Mouse (Mus musculus) heart, embryonic 12.5 days (tissue): ENCODE measurements around the gene Qprt. TPM values are rescaled to one million over a fixed set of nuclear protein-coding genes. Genes with fewer than 3 reads are reported as not detected.
"Not testable (repeated sequence)": the region's sequence is repeated elsewhere in the genome, so short reads cannot be mapped to it uniquely, and the experiment has no call there.

ENCODE experiments used
- ATAC-seq: fragments of 200-750 bp; cut with Nextera tagmentation; 2 replicates; pipeline ENCODE4 v1.8.0; 2017; ENCODE audit warnings: moderate TSS enrichment, moderate library complexity; ENCODE audit not compliant: insufficient number of reproducible peaks, low FRiP score
- H3K27ac ChIP-seq: fragments of 300-500 bp; sonication (generic); 2 replicates; pipeline ENCODE4 v1.5.1; 2016; ENCODE audit warnings: mild to moderate bottlenecking, moderate library complexity; ENCODE audit not compliant: poor library complexity, severe bottlenecking
- H3K27me3 ChIP-seq: fragments of 300-500 bp; sonication (generic); replicated peaks from 2 replicates; pipeline ENCODE4 v1.6.1; 2016; ENCODE audit warnings: mild to moderate bottlenecking, moderate library complexity
- H3K36me3 ChIP-seq: fragments of 300-500 bp; sonication (generic); 2 replicates; pipeline ENCODE4 v1.6.1; 2016; ENCODE audit warnings: mild to moderate bottlenecking, moderate library complexity
- H3K4me1 ChIP-seq: fragments of 300-500 bp; sonication (generic); replicated peaks from 2 replicates; pipeline ENCODE4 v1.6.1; 2016; ENCODE audit warnings: mild to moderate bottlenecking
- H3K4me2 ChIP-seq: fragments of 300-500 bp; sonication (generic); 2 replicates; pipeline ENCODE4 v1.6.1; 2016; ENCODE audit warnings: mild to moderate bottlenecking, moderate library complexity
- H3K4me3 ChIP-seq: fragments of 300-500 bp; sonication (generic); 2 replicates; pipeline ENCODE4 v1.5.1; 2016; ENCODE audit warnings: mild to moderate bottlenecking
- H3K9ac ChIP-seq: fragments of 300-500 bp; sonication (generic); 2 replicates; pipeline ENCODE4 v1.6.1; 2016; ENCODE audit warnings: mild to moderate bottlenecking, moderate library complexity
- H3K9me3 ChIP-seq: fragments of 300-500 bp; sonication (generic); replicated peaks from 2 replicates; pipeline ENCODE4 v1.6.1; 2016; ENCODE audit warnings: mild to moderate bottlenecking, moderate library complexity
- WGBS: fragments of 180-500 bp; shearing (Covaris S2); methylation state at CpG from one replicate; pipeline ENCODE4 v1.1.7; 2016; 5-methylcytosine and 5-hydroxymethylcytosine counted together
- polyA plus RNA-seq: library from polyadenylated mRNA; unstranded; fragments of >200 nt; fragmentation: Nextera tagmentation; extraction: Ambion mirVana; gene quantifications from 2 replicates; pipeline ENCODE4 v1.2.1, GENCODE M21; 2016

The Qprt gene
- polyA plus RNA-seq, 1 experiment from 2014 or later, result 5.7 TPM

DNA sequence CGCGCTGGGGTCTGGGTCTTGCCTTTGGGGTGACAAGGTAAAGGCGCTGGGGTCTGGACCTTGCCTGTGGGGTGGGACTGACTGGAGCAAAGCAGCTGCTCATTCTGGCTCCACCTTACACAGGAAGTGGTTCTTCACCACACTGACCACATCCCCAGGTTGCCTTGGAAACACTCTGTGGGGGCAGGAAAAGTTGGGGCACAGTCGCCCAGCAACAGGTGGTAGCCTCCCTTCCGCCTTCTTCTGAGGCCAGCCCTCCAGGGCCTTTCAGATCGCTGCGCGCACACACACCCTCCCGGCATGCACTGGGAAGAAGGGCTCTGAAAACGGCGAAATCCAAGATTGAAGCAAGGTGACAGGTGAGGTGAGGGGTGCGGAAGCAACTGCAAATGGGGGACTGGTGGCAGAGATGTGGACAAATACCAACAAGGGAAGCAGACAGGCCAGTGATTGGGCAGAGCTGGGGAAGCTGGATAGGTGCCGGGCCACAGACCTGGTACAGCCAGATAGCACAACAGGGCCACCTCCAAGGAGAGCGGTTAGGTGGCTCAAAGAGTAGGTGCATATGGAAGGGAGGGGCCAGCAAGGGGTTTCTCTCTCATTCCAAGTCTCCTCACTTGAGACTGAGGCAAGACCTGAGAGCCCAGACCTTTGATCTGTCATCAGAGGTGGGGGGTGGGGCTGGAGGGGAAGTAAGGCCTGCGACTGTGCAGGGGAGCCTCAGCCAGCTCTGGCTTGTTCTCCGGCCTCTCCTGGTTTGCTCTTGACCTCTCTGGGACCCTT lies 30.7 kb downstream of the Qprt start, which contains the start of gene AI467606:
AI467606 (plus strand) TSS at position 246 of the 783 bp plus-strand sequence.
- peaks cover 17% of the 10 kb centered on the region for H3K4me1 ChIP-seq
- H3K9me3 ChIP-seq, result no peaks in the 10 kb centered on the region; the same call in 1 of the 2 replicates
- no peak within 1 kb of the TSS for H3K27ac ChIP-seq
- H3K9ac ChIP-seq, result no peak within 1 kb of the TSS
- ATAC-seq, result peak; percentile 74; the same call in 1 of the 2 replicates
- peak within 1 kb of the TSS; percentile 32 for H3K4me2 ChIP-seq
- H3K36me3 ChIP-seq, result no peaks in the 10 kb centered on the region
- H3K27me3 ChIP-seq, result no peaks in the 10 kb centered on the region
- WGBS, result 62% methylated on average over 16 of the region's 16 CpGs
- H3K4me3 ChIP-seq, result 0 out of 2 replicates have a peak within 1 kb of the TSS, but pooled peaks have one; percentile 1

DNA sequence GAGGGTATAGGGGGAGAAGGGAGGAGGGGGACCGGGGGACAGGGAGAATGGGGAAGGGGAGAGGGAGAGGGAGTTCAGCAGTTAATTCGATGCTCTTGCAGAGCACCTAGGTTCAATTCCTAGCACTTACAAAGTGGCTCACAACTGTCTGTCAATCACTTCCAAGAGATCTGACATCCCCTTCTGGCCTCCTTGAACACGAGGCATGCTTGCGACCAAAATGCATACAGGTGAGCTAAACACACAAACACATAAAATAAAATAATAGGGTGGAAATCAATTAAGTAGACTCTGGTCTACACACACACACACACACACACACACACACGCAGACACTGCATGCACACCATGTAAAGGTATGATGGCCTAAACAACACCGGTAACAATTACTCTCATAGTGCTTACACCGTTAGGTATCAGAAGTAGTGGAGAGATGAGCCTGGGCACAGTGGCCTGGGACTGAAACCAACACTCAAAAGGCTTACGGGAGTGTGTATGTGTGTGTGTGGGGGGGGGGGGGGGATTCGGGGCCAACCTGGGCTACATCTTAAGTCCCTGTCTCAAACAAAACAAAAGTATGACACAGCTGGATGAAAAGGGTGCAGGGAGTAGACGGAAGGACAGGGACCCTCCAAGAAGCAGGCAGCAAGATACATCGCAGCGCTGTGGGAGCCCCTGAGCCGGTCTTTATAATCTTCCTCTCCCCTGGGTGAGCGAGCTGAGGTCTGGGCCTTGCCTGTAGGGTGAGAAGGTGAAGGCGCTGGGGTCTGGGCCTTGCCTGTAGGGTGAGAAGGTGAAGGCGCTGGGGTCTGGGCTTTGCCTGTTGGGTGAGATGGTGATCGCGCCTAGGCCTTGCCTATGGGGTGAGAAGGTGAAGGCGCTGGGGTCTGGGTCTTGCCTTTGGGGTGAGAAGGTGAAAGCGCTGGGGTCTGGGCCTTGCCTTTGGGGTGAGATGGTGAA lies 31.6 kb downstream of the Qprt start:
- H3K36me3 ChIP-seq, result no peaks in the 10 kb centered on the region
- no peak overlapping the region for H3K27ac ChIP-seq
- 75% methylated on average over 20 of the region's 20 CpGs for WGBS
- H3K9me3 ChIP-seq, result no peaks in the 10 kb centered on the region
- H3K4me3 ChIP-seq, result no peak overlapping the region
- no peak overlapping the region for H3K9ac ChIP-seq
- H3K27me3 ChIP-seq, result no peaks in the 10 kb centered on the region
- H3K4me1 ChIP-seq, result peaks cover 20% of the 10 kb centered on the region
- ATAC-seq, result no peak
- H3K4me2 ChIP-seq, result 0 out of 2 replicates have a peak overlapping the region, but pooled peaks have one; percentile 32

DNA sequence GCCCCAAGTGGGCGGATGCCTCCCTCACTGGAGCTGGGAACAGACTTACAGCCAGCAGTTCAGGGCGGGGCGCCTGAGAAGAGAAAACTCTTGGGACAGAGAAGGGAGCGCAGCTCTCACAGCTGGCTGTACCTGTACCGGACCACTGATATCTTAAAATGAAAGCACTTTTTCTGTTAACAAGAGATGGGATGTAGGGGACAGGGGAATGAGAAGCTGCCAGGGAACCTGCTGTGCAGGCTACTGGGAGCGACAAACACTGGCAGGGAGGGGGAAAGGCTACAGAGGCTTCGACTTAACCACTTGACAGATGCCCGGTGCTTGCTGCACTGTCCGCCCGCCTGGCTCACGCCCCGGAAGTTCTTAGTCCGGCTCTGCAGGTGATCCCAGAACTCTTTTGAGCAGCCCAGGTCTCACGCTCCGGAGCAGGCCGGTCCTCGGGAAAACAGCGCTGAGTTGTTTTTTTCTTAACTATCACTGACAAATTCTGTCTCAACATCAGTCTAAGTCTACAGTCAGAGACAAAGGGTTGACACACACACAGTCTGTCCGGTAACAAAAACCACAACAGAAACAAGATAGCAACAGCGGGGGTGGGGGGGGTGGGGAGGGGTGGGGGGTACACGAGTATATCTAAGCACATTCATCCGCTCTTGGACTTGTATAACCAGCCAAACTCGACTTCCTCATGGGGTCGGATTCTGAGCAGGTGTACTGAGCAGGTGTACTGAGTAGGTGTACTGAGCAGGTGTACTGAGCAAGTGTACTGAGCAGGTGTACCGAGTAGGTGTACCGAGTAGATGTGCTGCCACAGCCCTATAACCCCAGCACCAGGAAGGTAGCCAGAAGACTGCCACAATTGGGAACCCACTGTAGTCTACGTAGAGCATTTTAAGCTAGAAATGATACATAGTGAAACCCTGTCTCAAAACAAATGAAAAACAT lies 32.9 kb downstream of the Qprt start:
- peaks cover 21% of the 10 kb centered on the region for H3K4me1 ChIP-seq
- no peak for ATAC-seq
- no peaks in the 10 kb centered on the region for H3K36me3 ChIP-seq
- WGBS, result 18% methylated on average over 27 of the region's 27 CpGs
- no peak overlapping the region for H3K27ac ChIP-seq
- H3K9ac ChIP-seq, result peak overlapping the region; percentile 43; the same call in 1 of the 2 replicates
- peak overlapping the region; percentile 29 for H3K4me3 ChIP-seq
- no peaks in the 10 kb centered on the region for H3K27me3 ChIP-seq
- no peaks in the 10 kb centered on the region for H3K9me3 ChIP-seq
- H3K4me2 ChIP-seq, result peak overlapping the region; percentile 62

DNA sequence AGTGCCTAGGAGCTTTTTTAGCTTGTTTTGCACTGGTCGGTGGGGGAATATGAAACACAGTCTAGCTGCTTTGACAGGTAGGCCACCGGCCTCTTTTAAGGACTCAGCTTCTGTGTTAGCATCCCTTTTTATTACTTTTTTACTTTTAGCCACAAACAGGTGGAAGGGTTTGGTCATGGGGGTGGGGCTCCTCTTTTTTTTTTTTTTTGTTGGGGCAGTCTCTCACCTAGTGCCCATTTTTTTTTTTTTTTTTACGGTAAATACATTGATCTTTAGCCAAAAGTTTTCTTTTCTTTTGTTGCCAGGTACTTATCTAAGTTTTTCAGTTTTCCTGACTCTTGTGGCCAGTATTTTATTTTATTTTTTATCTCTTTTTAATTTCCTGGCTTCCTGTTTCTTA lies 33.9 kb downstream of the Qprt start:
- Histone ChIP-seq H3K9me3 (no peaks in the 10 kb centered on the region), H3K27me3 (no peaks in the 10 kb centered on the region), H3K36me3 (no peaks in the 10 kb centered on the region), H3K4me2 (no peak overlapping the region), H3K9ac (no peak overlapping the region), H3K4me1 (peaks cover 21% of the 10 kb centered on the region), H3K27ac (no peak overlapping the region), H3K4me3 (no peak overlapping the region)
- ATAC-seq, result no peak
- 76% methylated on average over 3 of the region's 3 CpGs for WGBS

DNA sequence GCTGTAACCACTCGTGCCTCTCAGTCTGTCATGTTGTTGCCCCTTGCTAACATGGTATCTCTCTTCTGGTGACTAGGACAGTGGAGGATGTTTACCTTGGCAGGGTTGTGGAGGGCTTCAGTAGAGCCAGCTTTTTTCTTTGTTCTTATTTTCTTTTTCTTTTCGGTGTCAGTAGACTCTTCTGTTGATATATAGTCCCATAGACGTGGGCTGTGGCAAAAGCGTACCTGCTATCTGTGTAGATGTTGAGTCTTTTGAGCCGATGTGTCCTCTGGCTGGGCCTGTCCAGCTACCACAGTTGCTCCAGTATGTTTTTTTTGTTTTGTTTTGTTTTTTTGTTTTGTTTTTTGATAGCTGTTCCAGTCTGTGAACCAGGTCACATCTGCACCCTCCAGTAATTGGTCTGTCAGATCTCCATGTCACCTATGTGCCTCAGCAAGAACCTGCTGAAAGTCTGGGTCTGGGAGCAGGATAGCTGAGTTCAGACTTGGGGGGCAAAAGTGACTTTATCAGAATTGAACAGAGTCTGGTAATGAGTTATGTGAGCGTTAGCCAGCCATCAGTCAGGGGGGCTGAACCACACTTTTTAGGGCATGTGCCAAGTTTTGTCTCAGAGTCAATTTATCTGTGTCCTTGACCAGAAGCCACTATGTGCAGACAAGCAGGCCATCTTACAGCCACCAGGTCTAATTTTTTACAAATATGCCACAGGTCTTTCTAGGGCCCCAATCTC lies 34.6 kb downstream of the Qprt start, which contains the start of gene Zg16:
Zg16 (minus strand) TSS at position 51 of the 733 bp plus-strand sequence.
- not testable (repeated sequence) for H3K36me3 ChIP-seq, H3K9me3 ChIP-seq, H3K27ac ChIP-seq, H3K27me3 ChIP-seq, H3K9ac ChIP-seq, ATAC-seq, H3K4me2 ChIP-seq, H3K4me3 ChIP-seq
- peaks cover 21% of the 10 kb centered on the region for H3K4me1 ChIP-seq
- WGBS, result 48% methylated on average over 6 of the region's 6 CpGs

DNA sequence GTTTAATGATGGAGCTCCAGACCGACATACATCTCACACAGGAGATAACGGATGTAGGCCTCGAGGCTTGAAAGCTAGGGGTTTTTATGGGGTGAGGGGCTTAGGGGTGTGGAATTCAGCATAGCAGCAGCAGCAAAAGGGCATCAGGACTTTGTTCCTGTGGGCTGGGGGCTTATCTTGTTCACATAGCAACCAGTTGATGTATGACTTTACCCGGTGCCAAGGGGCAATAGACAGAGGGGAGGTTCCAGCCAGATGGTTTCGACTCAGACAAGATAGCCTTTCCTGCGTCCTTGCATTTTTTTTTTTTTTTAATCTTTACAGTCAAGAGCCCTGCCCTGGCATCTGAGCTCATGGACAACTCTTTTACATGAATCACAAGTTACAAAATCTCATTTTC lies 36.3 kb downstream of the Qprt start:
- not testable (repeated sequence) for H3K36me3 ChIP-seq, H3K4me3 ChIP-seq, ATAC-seq, H3K27ac ChIP-seq, H3K27me3 ChIP-seq, H3K9ac ChIP-seq, H3K4me2 ChIP-seq, H3K9me3 ChIP-seq
- H3K4me1 ChIP-seq, result peaks cover 14% of the 10 kb centered on the region
- 33% methylated on average over 6 of the region's 6 CpGs for WGBS

DNA sequence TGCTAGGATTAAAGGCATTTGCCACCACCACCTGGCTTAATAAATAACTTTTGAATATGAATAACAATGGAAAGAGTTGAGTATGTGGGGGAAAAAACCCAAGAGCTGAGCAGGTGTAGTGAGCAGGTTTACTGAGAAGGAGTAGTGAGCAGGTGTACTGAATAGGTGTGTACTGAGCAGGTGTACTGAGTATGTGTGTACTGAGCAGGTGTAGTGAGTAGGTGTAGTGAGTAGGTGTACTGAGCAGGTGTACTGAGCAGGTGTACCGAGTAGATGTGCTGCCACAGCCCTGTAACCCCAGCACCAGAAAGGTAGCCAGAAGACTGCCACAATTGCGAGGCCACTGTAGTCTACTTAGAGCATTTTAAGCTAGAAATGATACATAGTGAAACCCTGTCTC lies 37.2 kb downstream of the Qprt start:
- H3K4me3 ChIP-seq, result no peak overlapping the region
- no peaks in the 10 kb centered on the region for H3K27me3 ChIP-seq
- H3K27ac ChIP-seq, result no peak overlapping the region
- no peaks in the 10 kb centered on the region for H3K9me3 ChIP-seq
- no peaks in the 10 kb centered on the region for H3K36me3 ChIP-seq
- WGBS, result 81% methylated on average over 2 of the region's 2 CpGs
- H3K4me2 ChIP-seq, result no peak overlapping the region
- H3K9ac ChIP-seq, result no peak overlapping the region
- peaks cover 18% of the 10 kb centered on the region for H3K4me1 ChIP-seq
- no peak for ATAC-seq

DNA sequence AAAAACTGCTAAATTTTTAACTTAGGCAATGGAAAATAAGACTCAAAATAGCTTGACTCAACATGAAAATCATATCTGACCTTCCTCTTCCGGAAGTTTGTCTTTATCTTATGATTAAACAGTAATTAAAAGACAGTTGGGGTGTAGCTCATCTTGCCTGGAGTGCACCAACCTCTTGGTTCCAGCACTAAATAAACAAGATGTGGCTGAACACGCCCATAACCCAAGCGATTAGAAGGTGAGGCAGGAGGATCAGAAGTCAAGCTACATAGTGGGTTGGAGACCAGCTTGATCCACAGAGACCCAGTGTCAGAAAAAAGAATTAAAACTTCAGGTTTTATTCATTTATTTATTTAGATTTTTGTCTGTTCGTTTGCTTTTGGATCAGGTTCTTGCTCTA lies 38.3 kb downstream of the Qprt start:
- Histone ChIP-seq H3K4me3 (no peak overlapping the region), H3K4me2 (no peak overlapping the region), H3K36me3 (no peaks in the 10 kb centered on the region), H3K9me3 (no peaks in the 10 kb centered on the region), H3K27me3 (no peaks in the 10 kb centered on the region), H3K4me1 (peaks cover 9% of the 10 kb centered on the region), H3K27ac (no peak overlapping the region), H3K9ac (no peak overlapping the region)
- 74% methylated on average over 4 of the region's 4 CpGs for WGBS
- ATAC-seq, result no peak

DNA sequence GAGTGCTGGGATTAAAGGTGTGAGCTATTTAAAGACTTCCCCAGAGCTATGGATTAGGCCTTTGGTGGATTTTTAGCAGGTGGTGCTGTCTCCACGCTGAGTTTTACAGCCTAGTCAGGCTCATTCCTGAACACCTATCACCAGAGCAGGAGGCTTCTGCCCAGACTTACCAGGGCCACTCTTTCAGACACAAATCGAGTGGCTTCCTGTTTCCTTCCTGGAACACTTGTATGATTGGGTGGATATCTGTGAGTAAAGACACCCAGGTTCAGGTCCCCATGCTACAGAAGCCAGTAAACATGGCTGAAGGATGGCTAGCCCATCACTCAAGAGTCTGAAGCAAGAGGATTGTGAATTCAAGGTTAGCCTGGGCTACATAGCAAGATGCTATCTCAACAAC lies 39.0 kb downstream of the Qprt start:
- WGBS, result 54% methylated on average over 2 of the region's 2 CpGs
- no peak overlapping the region for H3K9ac ChIP-seq
- H3K4me1 ChIP-seq, result peaks cover 8% of the 10 kb centered on the region; the same call in 1 of the 2 replicates
- no peak for ATAC-seq
- no peak overlapping the region for H3K27ac ChIP-seq
- no peak overlapping the region for H3K4me2 ChIP-seq
- H3K9me3 ChIP-seq, result no peaks in the 10 kb centered on the region
- no peaks in the 10 kb centered on the region for H3K27me3 ChIP-seq
- no peak overlapping the region for H3K4me3 ChIP-seq
- no peaks in the 10 kb centered on the region for H3K36me3 ChIP-seq

DNA sequence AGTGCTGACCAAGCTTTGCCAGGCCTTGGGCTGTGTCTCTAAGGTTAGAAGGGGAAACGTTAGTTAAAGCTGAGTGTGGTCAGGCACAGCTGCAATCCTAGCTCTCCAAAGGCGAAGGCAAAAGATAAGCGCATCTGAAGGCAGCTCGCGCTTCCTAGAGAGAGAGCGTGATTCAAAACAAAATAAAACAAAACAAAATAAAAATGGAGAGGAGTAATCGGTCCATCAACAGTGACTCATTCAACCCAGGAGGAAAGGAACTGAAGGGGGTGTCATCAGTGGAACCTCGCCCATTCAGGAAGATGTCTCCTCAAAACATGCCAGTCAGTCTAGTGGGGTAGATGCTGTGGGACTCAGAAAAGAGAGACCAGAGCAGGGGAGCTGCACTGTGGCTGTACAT lies 39.8 kb downstream of the Qprt start:
- no peak overlapping the region for H3K27ac ChIP-seq
- H3K4me3 ChIP-seq, result no peak overlapping the region
- no peaks in the 10 kb centered on the region for H3K27me3 ChIP-seq
- no peak overlapping the region for H3K4me2 ChIP-seq
- no peaks in the 10 kb centered on the region for H3K36me3 ChIP-seq
- H3K9me3 ChIP-seq, result no peaks in the 10 kb centered on the region
- H3K9ac ChIP-seq, result no peak overlapping the region
- no peak for ATAC-seq
- WGBS, result 61% methylated on average over 8 of the region's 8 CpGs
- H3K4me1 ChIP-seq, result 0 out of 2 replicates have a peak, but pooled peaks cover 8% of the 10 kb centered on the region
